Mouse (Mus musculus) macrophage (primary cell): ENCODE measurements around the gene Taf10. TPM values are rescaled to one million over a fixed set of nuclear protein-coding genes. Genes with fewer than 3 reads are reported as not detected.

Experiments used
- H3K27ac ChIP-seq: fragments of 350-480 bp; formaldehyde crosslinking; 2 replicates; pipeline ENCODE4 v1.9.0; 2021
- H3K36me3 ChIP-seq: fragments of 350-480 bp; formaldehyde crosslinking; 2 replicates; pipeline ENCODE4 v1.9.0; 2021; ENCODE audit errors: inconsistent target
- H3K4me3 ChIP-seq: fragments of 350-480 bp; formaldehyde crosslinking; 2 replicates; pipeline ENCODE4 v1.9.0; 2021; ENCODE audit errors: inconsistent target
- H3K79me2 ChIP-seq: fragments of 350-480 bp; formaldehyde crosslinking; 2 replicates; pipeline ENCODE4 v1.9.0; 2021; ENCODE audit errors: inconsistent target
- WGBS: methylation state at CpG from one replicate; pipeline ENCODE4 v1.1.7; 2026; ENCODE audit warnings: inconsistent platforms; ENCODE audit not compliant: missing documents; 5-methylcytosine and 5-hydroxymethylcytosine counted together
- polyA plus RNA-seq: library from polyadenylated mRNA; stranded (reverse); fragments of 250-400 nt; gene quantifications from 3 replicates; pipeline ENCODE4 v1.2.4, GENCODE M21; 2018; ENCODE audit warnings: inconsistent platforms

Taf10 gene
- polyA plus RNA-seq, 1 experiment from 2014 or later: 97.6 TPM

GRCm38 (mm10) chr7:105721916-105722315 is 22.2 kb downstream of the Taf10 start:
- H3K4me3 ChIP-seq: no peak overlapping the region
- H3K27ac ChIP-seq: no peak overlapping the region
- H3K36me3 ChIP-seq: no peaks in the 10 kb centered on the region
- WGBS: 84% methylated on average over 2 of the region's 2 CpGs
- H3K79me2 ChIP-seq: no peaks in the 10 kb centered on the region

- no peaks in the 10 kb centered on the region for H3K36me3 ChIP-seq
- H3K79me2 ChIP-seq: no peaks in the 10 kb centered on the region
- H3K4me3 ChIP-seq: no peak overlapping the region
- no peak overlapping the region for H3K27ac ChIP-seq
- 73% methylated on average over 3 of the region's 3 CpGs for WGBS
Observed at GRCm38 (mm10) chr7:105715366-105715765, 28.8 kb downstream of the Taf10 start.

- H3K36me3 ChIP-seq: no peaks in the 10 kb centered on the region
- WGBS: 94% methylated on average over 5 of the region's 5 CpGs
- H3K79me2 ChIP-seq: no peaks in the 10 kb centered on the region
- H3K4me3 ChIP-seq: no peak overlapping the region
- no peak overlapping the region for H3K27ac ChIP-seq
Observed at GRCm38 (mm10) chr7:105708733-105709132, 35.4 kb downstream of the Taf10 start.

DNA sequence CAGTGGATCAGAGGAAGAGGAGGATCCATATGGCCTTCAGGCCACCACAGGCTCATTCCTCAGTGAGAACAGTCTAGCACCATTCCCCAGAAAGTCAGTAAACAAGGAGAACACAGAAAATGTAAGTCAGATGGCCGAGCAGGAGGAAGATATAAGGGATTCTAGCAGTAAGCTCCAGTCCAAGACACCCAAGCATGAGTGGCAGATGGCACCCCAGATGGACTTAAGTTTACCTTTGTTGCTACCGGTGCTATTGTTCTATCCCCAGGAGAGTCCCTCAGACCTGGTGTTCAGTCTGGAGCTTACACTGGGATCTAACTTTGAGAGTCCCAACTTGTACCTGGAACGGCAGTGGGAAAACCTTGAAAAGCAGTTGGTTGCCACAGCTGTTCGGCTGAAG is 40.3 kb downstream of the Taf10 start:
- no peaks in the 10 kb centered on the region for H3K79me2 ChIP-seq
- H3K4me3 ChIP-seq: no peak overlapping the region
- 93% methylated on average over 4 of the region's 4 CpGs for WGBS
- no peak overlapping the region for H3K27ac ChIP-seq
- H3K36me3 ChIP-seq: no peaks in the 10 kb centered on the region

DNA sequence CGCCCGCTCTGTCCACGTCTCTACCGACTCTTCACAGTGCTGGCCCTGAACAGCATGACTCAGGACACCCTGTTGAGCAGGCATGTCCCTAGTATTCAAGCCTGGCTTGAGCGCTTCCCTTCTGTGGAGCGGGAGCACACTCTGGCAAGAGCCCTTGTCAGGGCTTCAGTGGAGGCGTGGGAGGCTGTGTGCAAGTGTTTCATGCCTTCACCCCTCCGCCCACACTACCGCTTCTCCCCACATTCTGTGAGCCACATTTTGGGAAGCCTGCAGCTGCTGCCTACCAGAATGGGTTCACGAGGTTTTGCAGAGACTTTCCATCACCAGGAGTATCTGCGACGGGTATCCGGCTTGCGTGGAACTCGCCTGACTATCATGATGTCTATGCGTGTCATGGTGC is 41.0 kb downstream of the Taf10 start:
- Histone ChIP-seq H3K27ac (no peak overlapping the region), H3K4me3 (no peak overlapping the region), H3K79me2 (no peaks in the 10 kb centered on the region), H3K36me3 (no peaks in the 10 kb centered on the region)
- WGBS: 93% methylated on average over 16 of the region's 16 CpGs

DNA sequence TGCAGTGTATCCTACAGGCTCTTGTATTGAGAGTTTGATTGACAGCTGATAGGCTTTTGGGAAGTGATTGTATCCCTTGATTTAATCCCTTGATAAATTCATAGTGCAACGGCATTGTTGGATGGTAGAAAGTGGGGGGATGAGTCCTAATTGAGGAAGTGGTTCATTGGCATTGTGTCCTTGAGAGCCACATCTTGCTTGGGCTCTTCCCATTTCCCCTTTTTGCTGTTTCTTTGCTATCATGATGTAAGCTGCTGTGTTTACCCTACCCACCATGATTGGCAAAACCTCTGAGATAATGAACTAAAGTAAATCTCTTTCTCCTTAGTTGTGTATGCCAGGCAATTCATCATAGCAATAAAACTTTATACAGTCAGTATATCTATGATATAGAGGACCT is 53.3 kb downstream of the Taf10 start:
- Histone ChIP-seq H3K27ac (no peak overlapping the region), H3K36me3 (no peaks in the 10 kb centered on the region), H3K4me3 (no peak overlapping the region), H3K79me2 (no peaks in the 10 kb centered on the region)
- 0% methylated on average over 1 of the region's 1 CpGs for WGBS

Other genes starting within 250 kb of the Taf10 start
- gene Smpd1, start 190.0 kb downstream of the Taf10 start, polyA plus RNA-seq: 23.5 to 31.0 TPM (median 25.9 TPM) in 3 replicates
- gene Apbb1, start 162.7 kb downstream of the Taf10 start, polyA plus RNA-seq: 0.04 to 0.58 TPM in 2 of 3 replicates, not detected in the other
- gene Hpx, start 144.2 kb downstream of the Taf10 start, polyA plus RNA-seq: 0.24 TPM in 1 of 3 replicates, not detected in the others
- gene Trim3, start 110.8 kb downstream of the Taf10 start, polyA plus RNA-seq: 15.2 to 30.8 TPM (median 17.8 TPM) in 3 replicates
- gene Timm10b, start 104.3 kb downstream of the Taf10 start, polyA plus RNA-seq: 36.5 to 124 TPM (median 98.7 TPM) in 3 replicates
- gene Arfip2, start 103.9 kb downstream of the Taf10 start, polyA plus RNA-seq: 23.1 to 24.5 TPM (median 23.7 TPM) in 3 replicates
- 1.7 to 8.3 TPM (median 4.9 TPM) in 3 replicates for gene Gm45799, start 103.8 kb downstream of the Taf10 start, polyA plus RNA-seq
- gene Dnhd1, start 93.5 kb downstream of the Taf10 start, polyA plus RNA-seq: 0.68 to 2.0 TPM (median 0.80 TPM) in 3 replicates
- gene Ilk, start 7.8 kb downstream of the Taf10 start, polyA plus RNA-seq: 135 to 184 TPM (median 156 TPM) in 3 replicates
- 12.9 to 21.2 TPM (median 19.6 TPM) in 3 replicates for gene Rrp8, start 7.0 kb downstream of the Taf10 start, polyA plus RNA-seq
- 285 to 456 TPM (median 392 TPM) in 3 replicates for gene Tpp1, start 7.9 kb upstream of the Taf10 start, polyA plus RNA-seq
- 0.27 to 1.4 TPM (median 0.47 TPM) in 3 replicates for gene Dchs1, start 43.3 kb upstream of the Taf10 start, polyA plus RNA-seq
- 39.9 to 175 TPM (median 79.2 TPM) in 3 replicates for gene Mrpl17, start 66.7 kb upstream of the Taf10 start, polyA plus RNA-seq
- gene Gm4070, start 209.6 kb upstream of the Taf10 start, polyA plus RNA-seq: 51.0 to 121 TPM (median 68.8 TPM) in 3 replicates